Mouse (Mus musculus): Measurements from ENCODE around the gene Trpc5os. TPM values are rescaled to one million over a fixed set of nuclear protein-coding genes. Genes with fewer than 3 reads are reported as not detected.

The Trpc5os gene
- not detected in 2 replicates for polyA plus RNA-seq (2012)

GRCm38 (mm10) chrX:144456281-144456680, at the start of gene Trpc5os:
TSS of gene Trpc5os (plus strand) at chrX:144456581.
- Histone ChIP-seq H3K4me1 (ENCODE audit: control insufficient read depth) (no peaks in the 10 kb centered on the region), H3K9me3 (ENCODE audit: control insufficient read depth, low read length) (no peaks in the 10 kb centered on the region), H3K27me3 (ENCODE audit: control insufficient read depth) (no peaks in the 10 kb centered on the region), H3K4me3 (replicated peaks) (no peak within 1 kb of the TSS), H3K36me3 (ENCODE audit: control insufficient read depth) (no peaks in the 10 kb centered on the region)
- TF ChIP-seq GATA1 (IDR thresholded peaks at IDR 0.05; ENCODE audit: low read length) = no peak

GRCm38 (mm10) chrX:144408036-144408435, 48.3 kb upstream of the Trpc5os start:
- H3K27me3 ChIP-seq (ENCODE audit: control insufficient read depth) = no peaks in the 10 kb centered on the region
- H3K9me3 ChIP-seq (ENCODE audit: control insufficient read depth, low read length) = no peaks in the 10 kb centered on the region
- no peaks in the 10 kb centered on the region for H3K4me1 ChIP-seq (ENCODE audit: control insufficient read depth)
- TF ChIP-seq TAL1 (IDR thresholded peaks at IDR 0.05; ENCODE audit: low read length) = no peak
- no peak for TF ChIP-seq GATA1 (IDR thresholded peaks at IDR 0.05; ENCODE audit: low read length)
- H3K4me3 ChIP-seq (replicated peaks) = no peak overlapping the region
- H3K36me3 ChIP-seq (ENCODE audit: control insufficient read depth) = no peaks in the 10 kb centered on the region

- TF ChIP-seq GATA1 (IDR thresholded peaks at IDR 0.05; ENCODE audit: low read length) = no peak
- TF ChIP-seq TAL1 (IDR thresholded peaks at IDR 0.05; ENCODE audit: low read length) = no peak
- no peaks in the 10 kb centered on the region for H3K4me1 ChIP-seq (ENCODE audit: control insufficient read depth)
- no peaks in the 10 kb centered on the region for H3K36me3 ChIP-seq (ENCODE audit: control insufficient read depth)
- H3K9me3 ChIP-seq (ENCODE audit: control insufficient read depth, low read length) = no peaks in the 10 kb centered on the region
- H3K27me3 ChIP-seq (ENCODE audit: control insufficient read depth) = no peaks in the 10 kb centered on the region
- no peak overlapping the region for H3K4me3 ChIP-seq (replicated peaks)
These were observed 36.1 kb upstream of the Trpc5os start for GRCm38 (mm10) chrX:144420259-144420658.

- Histone ChIP-seq H3K27me3 (ENCODE audit: control insufficient read depth) (no peaks in the 10 kb centered on the region), H3K36me3 (ENCODE audit: control insufficient read depth) (no peaks in the 10 kb centered on the region), H3K9me3 (ENCODE audit: control insufficient read depth, low read length) (no peaks in the 10 kb centered on the region), H3K4me1 (ENCODE audit: control insufficient read depth) (no peaks in the 10 kb centered on the region), H3K4me3 (replicated peaks) (no peak overlapping the region)
- TF ChIP-seq GATA1 (IDR thresholded peaks at IDR 0.05; ENCODE audit: low read length) = no peak
- no peak for TF ChIP-seq TAL1 (IDR thresholded peaks at IDR 0.05; ENCODE audit: low read length)
These were observed 35.3 kb upstream of the Trpc5os start for GRCm38 (mm10) chrX:144421091-144421490.

- Histone ChIP-seq H3K36me3 (ENCODE audit: control insufficient read depth) (no peaks in the 10 kb centered on the region), H3K9me3 (ENCODE audit: control insufficient read depth, low read length) (no peaks in the 10 kb centered on the region), H3K4me3 (replicated peaks) (no peak overlapping the region), H3K27me3 (ENCODE audit: control insufficient read depth) (no peaks in the 10 kb centered on the region), H3K4me1 (ENCODE audit: control insufficient read depth) (no peaks in the 10 kb centered on the region)
- no peak for TF ChIP-seq GATA1 (IDR thresholded peaks at IDR 0.05; ENCODE audit: low read length)
- TF ChIP-seq TAL1 (IDR thresholded peaks at IDR 0.05; ENCODE audit: low read length) = no peak
These were observed 32.5 kb upstream of the Trpc5os start for GRCm38 (mm10) chrX:144423848-144424247.

- Histone ChIP-seq H3K36me3 (ENCODE audit: control insufficient read depth) (no peaks in the 10 kb centered on the region), H3K27me3 (ENCODE audit: control insufficient read depth) (no peaks in the 10 kb centered on the region), H3K4me3 (replicated peaks) (no peak overlapping the region), H3K4me1 (ENCODE audit: control insufficient read depth) (no peaks in the 10 kb centered on the region), H3K9me3 (ENCODE audit: control insufficient read depth, low read length) (no peaks in the 10 kb centered on the region)
- no peak for TF ChIP-seq TAL1 (IDR thresholded peaks at IDR 0.05; ENCODE audit: low read length)
- no peak for TF ChIP-seq GATA1 (IDR thresholded peaks at IDR 0.05; ENCODE audit: low read length)
These were observed 8.0 kb downstream of the Trpc5os start for GRCm38 (mm10) chrX:144464416-144464815.

- TF ChIP-seq TAL1 (IDR thresholded peaks at IDR 0.05; ENCODE audit: low read length) = no peak
- no peak for TF ChIP-seq GATA1 (IDR thresholded peaks at IDR 0.05; ENCODE audit: low read length)
- H3K27me3 ChIP-seq (ENCODE audit: control insufficient read depth) = no peaks in the 10 kb centered on the region
These were observed 35.0 kb downstream of the Trpc5os start for GRCm38 (mm10) chrX:144491394-144491793.

GRCm38 (mm10) chrX:144523239-144523638, 66.9 kb downstream of the Trpc5os start:
- Histone ChIP-seq H3K4me1 (ENCODE audit: control insufficient read depth) (no peaks in the 10 kb centered on the region), H3K4me3 (replicated peaks) (no peak overlapping the region), H3K27me3 (ENCODE audit: control insufficient read depth) (no peaks in the 10 kb centered on the region), H3K9me3 (ENCODE audit: control insufficient read depth, low read length) (peaks cover 2% of the 10 kb centered on the region; the same call in 1 of the 2 replicates), H3K36me3 (ENCODE audit: control insufficient read depth) (no peaks in the 10 kb centered on the region)
- TF ChIP-seq TAL1 (IDR thresholded peaks at IDR 0.05; ENCODE audit: low read length) = no peak
- no peak for TF ChIP-seq GATA1 (IDR thresholded peaks at IDR 0.05; ENCODE audit: low read length)

More at GRCm38 (mm10) chrX:144491394-144491793, 35.0 kb downstream of the Trpc5os start:
- no peak overlapping the region for H3K4me3 ChIP-seq (replicated peaks)
- no peaks in the 10 kb centered on the region for H3K36me3 ChIP-seq (ENCODE audit: control insufficient read depth)
- no peaks in the 10 kb centered on the region for H3K4me1 ChIP-seq (ENCODE audit: control insufficient read depth)
- H3K9me3 ChIP-seq (ENCODE audit: control insufficient read depth, low read length) = no peaks in the 10 kb centered on the region

- no peaks in the 10 kb centered on the region for H3K27me3 ChIP-seq (ENCODE audit: control insufficient read depth)
- no peak overlapping the region for H3K4me3 ChIP-seq (replicated peaks)
- TF ChIP-seq TAL1 (IDR thresholded peaks at IDR 0.05; ENCODE audit: low read length) (no peak), GATA1 (IDR thresholded peaks at IDR 0.05; ENCODE audit: low read length) (no peak)
- H3K36me3 ChIP-seq (ENCODE audit: control insufficient read depth) = no peaks in the 10 kb centered on the region
- H3K9me3 ChIP-seq (ENCODE audit: control insufficient read depth, low read length) = peaks cover 2% of the 10 kb centered on the region; the same call in 1 of the 2 replicates
- no peaks in the 10 kb centered on the region for H3K4me1 ChIP-seq (ENCODE audit: control insufficient read depth)
These were observed 69.7 kb downstream of the Trpc5os start for GRCm38 (mm10) chrX:144526042-144526441.

Other genes with a start within 250 kb of the Trpc5os start
- 0.17 and 0.41 TPM in 2 replicates for gene Alg13, start 138.8 kb upstream of the Trpc5os start, polyA plus RNA-seq (2012)
- gene Trpc5, start 231.6 kb downstream of the Trpc5os start, polyA plus RNA-seq (2012) = not detected in 2 replicates
- gene Rtl4, start 232.3 kb downstream of the Trpc5os start, polyA plus RNA-seq (2012) = not detected in 2 replicates

Data from erythroblast, embryonic 14.5 days (primary cell).